Comparison of ENCODE assay signal across 10 mouse cellular contexts in the genomic region with DNA sequence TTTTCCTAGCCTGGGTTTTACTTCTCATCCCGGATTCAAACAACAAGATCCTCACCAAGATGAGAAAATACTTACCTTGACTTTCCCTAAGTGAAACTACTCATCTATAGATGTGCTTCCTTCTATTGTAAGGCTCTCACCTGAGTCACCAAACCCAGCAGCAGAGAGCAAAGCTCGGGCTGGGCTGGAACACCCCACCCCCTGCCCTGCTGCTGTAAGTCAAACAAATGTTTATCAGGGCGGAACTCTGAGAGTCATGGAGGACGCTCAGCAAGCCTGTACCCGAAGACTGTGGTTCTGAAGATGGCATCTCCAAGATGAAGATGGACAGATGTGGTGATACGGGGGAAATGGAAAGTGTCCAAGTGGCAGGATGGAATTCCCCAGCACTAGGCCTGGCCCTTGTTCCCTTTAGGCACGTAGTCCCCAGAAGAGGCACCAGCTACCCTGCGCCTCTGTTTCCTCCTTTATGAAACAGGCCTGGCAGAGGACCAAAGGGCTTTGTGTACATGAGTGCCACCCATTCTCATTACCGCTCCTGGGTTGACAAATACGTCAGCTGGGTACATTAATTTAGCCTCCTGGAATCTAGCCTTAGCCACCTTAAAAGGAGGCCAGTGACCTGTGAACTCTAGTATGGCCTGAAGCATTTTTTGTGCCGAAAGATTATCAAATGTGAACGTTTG. TPM values are rescaled to one million over a fixed set of nuclear protein-coding genes. Genes with fewer than 3 reads are reported as not detected.
A peak's percentile ranks its signal among the peaks of the same experiment; 100 is the strongest.
DNase-seq lines count a peak whose midpoint lies in the region; ATAC-seq lines count a peak whose summit lies in the region.
"Had no signal": no experiment of that assay in that cellular context is flagged by ENCODE, and none has a peak within 500 bp of the region (broad histone marks: within the 10 kb centered on the region; RNA-seq: fewer than 3 reads in every experiment).

No protein-coding gene starts in this region.

- H3K36me3 ChIP-seq in forebrain, embryonic 15.5 days, result no peaks in the 10 kb centered on the region
- no peaks in the 10 kb centered on the region for H3K36me3 ChIP-seq in forebrain, embryonic 10.5 days (replicated peaks)
- H3K36me3 ChIP-seq in kidney, embryonic 15.5 days, result no peaks in the 10 kb centered on the region

- WGBS in forebrain, embryonic 15.5 days, result 51% methylated on average over 12 of the region's 12 CpGs
- 90% methylated on average over 12 of the region's 12 CpGs for WGBS in forebrain, embryonic 10.5 days
- WGBS in kidney, embryonic 15.5 days, result 74% methylated on average over 12 of the region's 12 CpGs

- H3K27ac ChIP-seq in forebrain, embryonic 15.5 days (replicated peaks), result no peak overlapping the region
- H3K27ac ChIP-seq in forebrain, embryonic 10.5 days, result no peak overlapping the region
- peak overlapping the region; percentile 61 for H3K27ac ChIP-seq in kidney, embryonic 15.5 days

- H3K27me3 ChIP-seq in forebrain, embryonic 15.5 days, result no peaks in the 10 kb centered on the region
- no peaks in the 10 kb centered on the region for H3K27me3 ChIP-seq in forebrain, embryonic 10.5 days (ENCODE audit: poor library complexity, severe bottlenecking)
- H3K27me3 ChIP-seq in kidney, embryonic 15.5 days, result no peaks in the 10 kb centered on the region

- H3K4me3 ChIP-seq in forebrain, embryonic 15.5 days, result no peak overlapping the region
- H3K4me3 ChIP-seq in forebrain, embryonic 10.5 days, result no peak overlapping the region
- no peak overlapping the region for H3K4me3 ChIP-seq in kidney, embryonic 15.5 days (replicated peaks)
- H3K4me3 ChIP-seq: erythroblast, embryonic 14.5 days had no signal

- H3K9me3 ChIP-seq in forebrain, embryonic 15.5 days, result no peaks in the 10 kb centered on the region
- H3K9me3 ChIP-seq in forebrain, embryonic 10.5 days, result no peaks in the 10 kb centered on the region
- H3K9me3 ChIP-seq in kidney, embryonic 15.5 days (replicated peaks), result no peaks in the 10 kb centered on the region

- H3K9ac ChIP-seq in forebrain, embryonic 15.5 days (replicated peaks), result no peak overlapping the region
- no peak overlapping the region for H3K9ac ChIP-seq in kidney, embryonic 15.5 days

- H3K4me1 ChIP-seq in forebrain, embryonic 15.5 days, result peaks cover 6% of the 10 kb centered on the region; the same call in 1 of the 2 replicates
- no peaks in the 10 kb centered on the region for H3K4me1 ChIP-seq in forebrain, embryonic 10.5 days
- peaks cover 28% of the 10 kb centered on the region for H3K4me1 ChIP-seq in kidney, embryonic 15.5 days

- H3K4me2 ChIP-seq in forebrain, embryonic 15.5 days (replicated peaks), result no peak overlapping the region
- no peak overlapping the region for H3K4me2 ChIP-seq in kidney, embryonic 15.5 days

- ATAC-seq in forebrain, embryonic 15.5 days (replicated peaks), result peak; percentile 64; the same call in 1 of the 2 replicates
- peak; percentile 42 for ATAC-seq in common myeloid progenitor, adult 5-6 weeks (replicated peaks; ENCODE audit: low read depth, poor library complexity, severe bottlenecking)
- ATAC-seq in kidney, embryonic 15.5 days (replicated peaks; ENCODE audit: low FRiP score), result no peak

- no peak for DNase-seq in forebrain, embryonic 10.5 days (ENCODE audit: extremely low spot score, low spot score)
- DNase-seq in lung, postnatal 10 days, result peak; percentile 78
- DNase-seq in cerebellum, postnatal 4 days (ENCODE audit: low spot score in 2 of 2), result no peak
- DNase-seq in MN1 (ENCODE audit: low spot score), result no peak
- no peak for DNase-seq in testis, postnatal 10 days (ENCODE audit: low spot score)
- DNase-seq: cerebellum, postnatal 25 days had no signal

RNA-seq across cellular contexts. Expression of a gene that starts 36.3 kb away (rescaled TPM):
- polyA plus RNA-seq in forebrain, embryonic 15.5 days (2015; fragmentation: Nextera tagmentation; extraction: Ambion mirVana), result 27.2 and 28.6 TPM in 2 replicates
- polyA plus RNA-seq in forebrain, embryonic 10.5 days (2016; fragmentation: Nextera tagmentation; extraction: Ambion mirVana), result 13.6 and 15.0 TPM in 2 replicates
- total RNA-seq in common myeloid progenitor, adult 5-6 weeks (2017), result 17.2 and 19.4 TPM in 2 replicates
- 19.6 and 22.6 TPM in 2 replicates for polyA plus RNA-seq in kidney, embryonic 15.5 days (2015; fragmentation: Nextera tagmentation; extraction: Ambion mirVana)
